Mouse (Mus musculus) limb, embryonic 14.5 days (tissue): ENCODE data around the gene Lgmn. TPM values are rescaled to one million over a fixed set of nuclear protein-coding genes. Genes with fewer than 3 reads are reported as not detected.

Source experiments
- ATAC-seq: fragments of 200-750 bp; cut with Nextera tagmentation; 2 replicates; pipeline ENCODE4 v1.8.0; 2017; ENCODE audit warnings: low read depth, moderate number of reproducible peaks, moderate TSS enrichment; ENCODE audit not compliant: low FRiP score
- DNase-seq: peaks from one replicate; pipeline ENCODE4 v3.0.0-alpha.2; 2015; ENCODE audit warnings: low spot score
- H3K27ac ChIP-seq: fragments of 300-500 bp; sonication (generic); replicated peaks from 2 replicates; pipeline ENCODE4 v1.5.1; 2014; ENCODE audit warnings: low read depth, mild to moderate bottlenecking, low read length, moderate library complexity, mixed read lengths
- H3K27me3 ChIP-seq: fragments of 300-500 bp; sonication (generic); 2 replicates; pipeline ENCODE4 v1.6.1; 2014; ENCODE audit warnings: low read length, mixed read lengths; ENCODE audit not compliant: control insufficient read depth, insufficient read depth
- H3K36me3 ChIP-seq: fragments of 300-500 bp; sonication (generic); 2 replicates; pipeline ENCODE4 v1.6.1; 2014; ENCODE audit warnings: mild to moderate bottlenecking, low read length, moderate library complexity, mixed read lengths; ENCODE audit not compliant: control insufficient read depth, insufficient read depth
- H3K4me1 ChIP-seq: fragments of 300-500 bp; sonication (generic); 2 replicates; pipeline ENCODE4 v1.6.1; 2014; ENCODE audit warnings: antibody characterized with exemption, low read length, mixed read lengths; ENCODE audit not compliant: control insufficient read depth, insufficient read depth
- H3K4me2 ChIP-seq: fragments of 300-500 bp; sonication (generic); replicated peaks from 2 replicates; pipeline ENCODE4 v1.6.1; 2014; ENCODE audit warnings: low read depth, mild to moderate bottlenecking, low read length, moderate library complexity; ENCODE audit not compliant: severe bottlenecking
- H3K4me3 ChIP-seq: fragments of 300-500 bp; sonication (generic); replicated peaks from 2 replicates; pipeline ENCODE4 v1.5.1; 2014; ENCODE audit warnings: low read length
- H3K9ac ChIP-seq: fragments of 300-500 bp; sonication (generic); 2 replicates; pipeline ENCODE4 v1.6.1; 2014; ENCODE audit warnings: mild to moderate bottlenecking, low read depth, low read length, moderate library complexity; ENCODE audit not compliant: severe bottlenecking
- H3K9me3 ChIP-seq: fragments of 300-500 bp; sonication (generic); 2 replicates; pipeline ENCODE4 v1.6.1; 2016; ENCODE audit warnings: low read length; ENCODE audit not compliant: control insufficient read depth
- POLR2A ChIP-seq: fragments of 200-500 bp; IDR thresholded peaks from 2 replicates; pipeline ENCODE4 v1.8.0; 2012; ENCODE audit warnings: inconsistent platforms, mild to moderate bottlenecking, moderate library complexity, borderline replicate concordance; ENCODE audit not compliant: insufficient read depth, insufficient read length; ENCODE audit errors: extremely low read depth
- WGBS: fragments of 180-500 bp; shearing (Covaris S2); extraction: QIAGEN DNeasy Blood & Tissue Kit; methylation state at CpG from one replicate; pipeline ENCODE4 v1.1.7; 2014; 5-methylcytosine and 5-hydroxymethylcytosine counted together
- polyA plus RNA-seq, 2 experiments: library from polyadenylated mRNA; depleted of rRNA in 1 of 2; stranded (reverse) in 1 of 2; unstranded in 1 of 2; fragments of >200 nt; fragmentation: Nextera tagmentation in 1 of 2; extraction: Ambion mirVana in 1 of 2; gene quantifications; 2 replicates each; pipeline versions ENCODE4 v1.2.1 to v1.2.3; 2012 to 2014

Gene Lgmn
- polyA plus RNA-seq, 2 experiments: 78.7 to 105 TPM

DNA sequence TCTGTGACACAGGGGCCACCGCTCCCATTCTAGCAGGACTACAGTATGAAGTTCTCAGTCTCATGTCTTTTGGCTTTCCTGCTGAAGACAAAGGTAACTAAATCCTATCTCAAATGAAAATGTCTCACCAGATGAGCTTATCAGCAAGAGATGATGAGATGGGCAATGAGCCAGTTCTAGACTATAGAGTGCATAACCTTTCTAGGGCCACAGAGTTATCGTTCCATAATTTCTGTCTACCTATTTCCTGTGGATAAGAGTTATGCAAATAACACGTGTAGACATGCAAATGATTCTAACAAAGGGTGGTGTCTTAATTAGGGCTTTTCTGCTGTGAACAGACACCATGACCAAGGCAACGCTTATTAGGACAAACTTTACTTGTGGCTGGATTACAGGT lies 5.5 kb downstream of the Lgmn start:
- Histone ChIP-seq H3K36me3 (no peaks in the 10 kb centered on the region), H3K4me2 (no peak overlapping the region), H3K4me3 (no peak overlapping the region), H3K27ac (no peak overlapping the region), H3K9me3 (no peaks in the 10 kb centered on the region), H3K27me3 (no peaks in the 10 kb centered on the region), H3K9ac (no peak overlapping the region), H3K4me1 (peaks cover 7% of the 10 kb centered on the region; the same call in 1 of the 2 replicates)
- no peak for TF ChIP-seq POLR2A
- DNase-seq (no peak), ATAC-seq (no peak)
- 91% methylated on average over 4 of the region's 4 CpGs for WGBS

GRCm38 (mm10) chr12:102432238-102432637 lies 7.4 kb downstream of the Lgmn start:
- Histone ChIP-seq H3K36me3 (no peaks in the 10 kb centered on the region), H3K27me3 (no peaks in the 10 kb centered on the region), H3K27ac (no peak overlapping the region), H3K9me3 (no peaks in the 10 kb centered on the region), H3K9ac (no peak overlapping the region), H3K4me1 (no peaks in the 10 kb centered on the region; the same call in 1 of the 2 replicates), H3K4me2 (no peak overlapping the region), H3K4me3 (no peak overlapping the region)
- WGBS: 65% methylated on average over 12 of the region's 12 CpGs
- TF ChIP-seq POLR2A: no peak
- DNase-seq: no peak
- ATAC-seq: no peak

DNA sequence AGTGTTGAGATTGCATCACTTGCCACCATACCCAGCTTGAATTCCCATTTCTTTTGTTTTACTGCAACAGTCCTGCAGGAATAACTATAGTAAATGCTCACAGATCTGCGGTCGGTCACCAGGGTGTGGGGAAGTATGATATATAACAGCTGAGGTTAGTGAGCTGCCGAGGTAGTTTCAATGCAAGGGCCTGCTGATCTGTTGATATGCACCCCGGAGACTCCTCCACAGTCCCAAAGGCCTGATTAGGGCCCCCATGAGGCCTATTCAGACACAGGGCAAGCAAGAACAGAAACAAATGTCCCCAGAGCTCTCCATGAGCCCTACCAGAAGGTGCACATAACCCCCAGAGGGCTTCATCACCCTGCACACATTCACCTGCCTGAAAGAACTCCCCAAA lies 9.4 kb downstream of the Lgmn start:
- Histone ChIP-seq H3K4me1 (no peaks in the 10 kb centered on the region; the same call in 1 of the 2 replicates), H3K4me2 (no peak overlapping the region), H3K9ac (no peak overlapping the region), H3K9me3 (no peaks in the 10 kb centered on the region), H3K36me3 (peaks cover 3% of the 10 kb centered on the region; the same call in 1 of the 2 replicates), H3K4me3 (no peak overlapping the region), H3K27me3 (no peaks in the 10 kb centered on the region), H3K27ac (no peak overlapping the region)
- 78% methylated on average over 4 of the region's 4 CpGs for WGBS
- DNase-seq (no peak), ATAC-seq (no peak)
- TF ChIP-seq POLR2A: no peak

- DNase-seq: no peak
- Histone ChIP-seq H3K27ac (no peak overlapping the region), H3K9ac (no peak overlapping the region), H3K4me1 (no peaks in the 10 kb centered on the region; the same call in 1 of the 2 replicates), H3K36me3 (peaks cover 3% of the 10 kb centered on the region; the same call in 1 of the 2 replicates), H3K4me2 (no peak overlapping the region), H3K27me3 (no peaks in the 10 kb centered on the region), H3K9me3 (no peaks in the 10 kb centered on the region), H3K4me3 (no peak overlapping the region)
- TF ChIP-seq POLR2A: no peak
- no peak for ATAC-seq
- 90% methylated on average over 5 of the region's 5 CpGs for WGBS
Measured at GRCm38 (mm10) chr12:102429656-102430055, 10.0 kb downstream of the Lgmn start.

- Histone ChIP-seq H3K36me3 (peaks cover 8% of the 10 kb centered on the region; the same call in 1 of the 2 replicates), H3K4me1 (no peaks in the 10 kb centered on the region), H3K4me3 (no peak overlapping the region), H3K27me3 (no peaks in the 10 kb centered on the region), H3K4me2 (no peak overlapping the region), H3K9ac (no peak overlapping the region), H3K27ac (no peak overlapping the region), H3K9me3 (no peaks in the 10 kb centered on the region)
- TF ChIP-seq POLR2A: no peak
- no peak for ATAC-seq
- no peak for DNase-seq
- WGBS: 92% methylated on average over 7 of the region's 7 CpGs
Measured at GRCm38 (mm10) chr12:102426285-102426684, 13.3 kb downstream of the Lgmn start.
